Mouse (Mus musculus): ENCODE data around the gene Dnmt3a. TPM values are rescaled to one million over a fixed set of nuclear protein-coding genes. Genes with fewer than 3 reads are reported as not detected.

The Dnmt3a gene
- polyA plus RNA-seq, 1 experiment = 4.6 TPM

- Histone ChIP-seq H3K79me2 (ENCODE audit: control insufficient read depth, insufficient read depth) (no peaks in the 10 kb centered on the region), H3K36me3 (ENCODE audit: control insufficient read depth, insufficient read depth) (no peaks in the 10 kb centered on the region), H3K79me3 (ENCODE audit: low read depth) (no peaks in the 10 kb centered on the region), H3K4me3 (ENCODE audit: insufficient read depth, poor library complexity, severe bottlenecking) (no peak overlapping the region), H3ac (ENCODE audit: control insufficient read depth, insufficient read length, low read depth) (no peak overlapping the region), H3K27me3 (ENCODE audit: control insufficient read depth, insufficient read depth, insufficient read length) (no peaks in the 10 kb centered on the region)
- TF ChIP-seq FOSL1 (IDR thresholded peaks at IDR 0.05; ENCODE audit: insufficient read depth, low read length, poor library complexity, severe bottlenecking) (no peak), CEBPB (IDR thresholded peaks at IDR 0.05; ENCODE audit: low read depth) (no peak), CTCF (IDR thresholded peaks at IDR 0.05; ENCODE audit: control insufficient read depth, insufficient read depth, insufficient read length) (no peak), USF1 (IDR thresholded peaks at IDR 0.05; ENCODE audit: low read depth) (no peak), MAX (IDR thresholded peaks at IDR 0.05) (no peak), MYOD1 (IDR thresholded peaks at IDR 0.05; ENCODE audit: control insufficient read depth, insufficient read length, low read depth) (no peak), MYOG (IDR thresholded peaks at IDR 0.05; ENCODE audit: control insufficient read depth, extremely low read depth, insufficient read length) (no peak)
These were observed 86.0 kb downstream of the Dnmt3a start for GRCm38 (mm10) chr12:3891779-3892239.

DNA sequence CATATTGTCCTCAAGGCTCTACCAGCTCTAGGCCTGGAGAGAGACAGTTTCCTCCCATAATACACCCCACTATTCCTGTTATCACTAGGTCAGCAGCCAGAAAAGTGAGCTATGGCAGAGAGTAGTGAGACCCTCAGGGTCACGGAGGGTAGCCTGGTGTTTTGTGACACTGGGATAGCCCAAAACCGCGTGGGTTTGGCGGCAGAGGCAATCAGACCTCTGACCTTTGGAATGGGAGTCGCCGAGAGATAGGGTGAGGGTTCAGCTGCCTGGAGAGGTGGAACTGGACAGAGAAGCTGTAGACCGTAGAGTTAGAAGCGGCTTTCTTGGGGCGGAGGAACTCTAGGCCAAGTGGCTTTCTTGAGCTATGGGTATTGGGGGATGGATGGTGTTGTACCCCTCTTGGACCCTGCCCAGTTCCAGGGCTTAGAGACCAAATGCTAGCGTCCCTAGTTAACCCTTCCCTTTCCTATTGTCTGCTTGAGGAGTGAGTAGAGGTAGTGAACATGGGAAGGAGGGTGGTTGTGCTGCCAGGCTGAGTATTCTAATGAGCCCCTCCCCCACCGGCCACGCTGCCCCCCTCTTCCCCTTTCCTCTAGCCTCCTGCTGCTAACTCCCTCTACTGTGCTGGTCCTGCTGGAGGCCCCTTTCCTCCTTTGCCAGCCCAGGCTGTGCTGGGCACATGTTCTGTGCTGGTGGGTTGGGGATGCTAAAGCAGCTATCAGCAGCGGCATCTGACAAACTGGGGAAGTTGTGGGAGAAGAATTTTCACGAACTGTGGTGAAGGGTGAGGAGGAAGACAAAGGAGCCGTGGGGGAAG is 86.6 kb downstream of the Dnmt3a start:
- Histone ChIP-seq H3K79me3 (ENCODE audit: low read depth) (no peaks in the 10 kb centered on the region), H3ac (ENCODE audit: control insufficient read depth, insufficient read length, low read depth) (no peak overlapping the region), H3K27me3 (ENCODE audit: control insufficient read depth, insufficient read depth, insufficient read length) (no peaks in the 10 kb centered on the region), H3K4me3 (ENCODE audit: insufficient read depth, poor library complexity, severe bottlenecking) (no peak overlapping the region), H3K79me2 (ENCODE audit: control insufficient read depth, insufficient read depth) (no peaks in the 10 kb centered on the region), H3K36me3 (ENCODE audit: control insufficient read depth, insufficient read depth) (no peaks in the 10 kb centered on the region)
- no peak for TF ChIP-seq MAX (IDR thresholded peaks at IDR 0.05)
- TF ChIP-seq MYOG (IDR thresholded peaks at IDR 0.05; ENCODE audit: control insufficient read depth, extremely low read depth, insufficient read length) = no peak
- no peak for TF ChIP-seq USF1 (IDR thresholded peaks at IDR 0.05; ENCODE audit: low read depth)
- TF ChIP-seq CEBPB (IDR thresholded peaks at IDR 0.05; ENCODE audit: low read depth) = no peak
- TF ChIP-seq CTCF (IDR thresholded peaks at IDR 0.05; ENCODE audit: control insufficient read depth, insufficient read depth, insufficient read length) = no peak
- TF ChIP-seq MYOD1 (IDR thresholded peaks at IDR 0.05; ENCODE audit: control insufficient read depth, insufficient read length, low read depth) = no peak
- TF ChIP-seq FOSL1 (IDR thresholded peaks at IDR 0.05; ENCODE audit: insufficient read depth, low read length, poor library complexity, severe bottlenecking) = no peak

GRCm38 (mm10) chr12:3893335-3893734 is 87.5 kb downstream of the Dnmt3a start:
- H3K27me3 ChIP-seq (ENCODE audit: control insufficient read depth, insufficient read depth, insufficient read length) = no peaks in the 10 kb centered on the region
- no peak overlapping the region for H3ac ChIP-seq (ENCODE audit: control insufficient read depth, insufficient read length, low read depth)
- no peak overlapping the region for H3K4me3 ChIP-seq (ENCODE audit: insufficient read depth, poor library complexity, severe bottlenecking)
- no peaks in the 10 kb centered on the region for H3K79me3 ChIP-seq (ENCODE audit: low read depth)
- no peaks in the 10 kb centered on the region for H3K79me2 ChIP-seq (ENCODE audit: control insufficient read depth, insufficient read depth)
- no peaks in the 10 kb centered on the region for H3K36me3 ChIP-seq (ENCODE audit: control insufficient read depth, insufficient read depth)
- TF ChIP-seq MYOG (IDR thresholded peaks at IDR 0.05; ENCODE audit: control insufficient read depth, extremely low read depth, insufficient read length) (no peak), MYOD1 (IDR thresholded peaks at IDR 0.05; ENCODE audit: control insufficient read depth, insufficient read length, low read depth) (no peak), CTCF (IDR thresholded peaks at IDR 0.05; ENCODE audit: control insufficient read depth, insufficient read depth, insufficient read length) (no peak), FOSL1 (IDR thresholded peaks at IDR 0.05; ENCODE audit: insufficient read depth, low read length, poor library complexity, severe bottlenecking) (no peak), USF1 (IDR thresholded peaks at IDR 0.05; ENCODE audit: low read depth) (no peak), CEBPB (IDR thresholded peaks at IDR 0.05; ENCODE audit: low read depth) (no peak), MAX (IDR thresholded peaks at IDR 0.05) (no peak)

GRCm38 (mm10) chr12:3894525-3894924 is 88.7 kb downstream of the Dnmt3a start:
- TF ChIP-seq FOSL1 (IDR thresholded peaks at IDR 0.05; ENCODE audit: insufficient read depth, low read length, poor library complexity, severe bottlenecking) (no peak), USF1 (IDR thresholded peaks at IDR 0.05; ENCODE audit: low read depth) (no peak), CTCF (IDR thresholded peaks at IDR 0.05; ENCODE audit: control insufficient read depth, insufficient read depth, insufficient read length) (no peak), MAX (IDR thresholded peaks at IDR 0.05) (no peak), CEBPB (IDR thresholded peaks at IDR 0.05; ENCODE audit: low read depth) (no peak), MYOD1 (IDR thresholded peaks at IDR 0.05; ENCODE audit: control insufficient read depth, insufficient read length, low read depth) (no peak), MYOG (IDR thresholded peaks at IDR 0.05; ENCODE audit: control insufficient read depth, extremely low read depth, insufficient read length) (no peak)
- Histone ChIP-seq H3K79me3 (ENCODE audit: low read depth) (no peaks in the 10 kb centered on the region), H3K36me3 (ENCODE audit: control insufficient read depth, insufficient read depth) (no peaks in the 10 kb centered on the region), H3ac (ENCODE audit: control insufficient read depth, insufficient read length, low read depth) (no peak overlapping the region), H3K4me3 (ENCODE audit: insufficient read depth, poor library complexity, severe bottlenecking) (no peak overlapping the region), H3K79me2 (ENCODE audit: control insufficient read depth, insufficient read depth) (no peaks in the 10 kb centered on the region), H3K27me3 (ENCODE audit: control insufficient read depth, insufficient read depth, insufficient read length) (no peaks in the 10 kb centered on the region)

GRCm38 (mm10) chr12:3897057-3897545 is 91.3 kb downstream of the Dnmt3a start:
- TF ChIP-seq CEBPB (IDR thresholded peaks at IDR 0.05; ENCODE audit: low read depth) (no peak), MYOD1 (IDR thresholded peaks at IDR 0.05; ENCODE audit: control insufficient read depth, insufficient read length, low read depth) (no peak), FOSL1 (IDR thresholded peaks at IDR 0.05; ENCODE audit: insufficient read depth, low read length, poor library complexity, severe bottlenecking) (no peak), USF1 (IDR thresholded peaks at IDR 0.05; ENCODE audit: low read depth) (no peak)
- H3K4me3 ChIP-seq (ENCODE audit: insufficient read depth, poor library complexity, severe bottlenecking) = no peak overlapping the region
- no peaks in the 10 kb centered on the region for H3K79me2 ChIP-seq (ENCODE audit: control insufficient read depth, insufficient read depth)
- no peaks in the 10 kb centered on the region for H3K79me3 ChIP-seq (ENCODE audit: low read depth)
- H3K36me3 ChIP-seq (ENCODE audit: control insufficient read depth, insufficient read depth) = no peaks in the 10 kb centered on the region
- H3ac ChIP-seq (ENCODE audit: control insufficient read depth, insufficient read length, low read depth) = no peak overlapping the region
- no peaks in the 10 kb centered on the region for H3K27me3 ChIP-seq (ENCODE audit: control insufficient read depth, insufficient read depth, insufficient read length)

All from C2C12 (cell line).